Mouse (Mus musculus) CD4-positive, CD25-positive, alpha-beta regulatory T cell, adult 4 months (primary cell): ENCODE measurements around the gene Tlk2. TPM values are rescaled to one million over a fixed set of nuclear protein-coding genes. Genes with fewer than 3 reads are reported as not detected.

ENCODE experiments used
- ATAC-seq: one replicate; pipeline ENCODE4 v1.8.0; 2017
- polyA plus RNA-seq, 2 experiments: library from polyadenylated mRNA; unstranded; fragments of 100-300 nt; shearing (Covaris generic); gene quantifications; one replicate each; pipeline ENCODE4 v1.2.1; 2017

The Tlk2 gene
- polyA plus RNA-seq, 2 experiments from 2014 or later = 12.6 to 24.4 TPM

- ATAC-seq = no peak
Observed at GRCm38 (mm10) chr11:105261601-105262351, 83.2 kb downstream of the Tlk2 start.

- ATAC-seq = no peak
Observed at GRCm38 (mm10) chr11:105264506-105264905, 85.9 kb downstream of the Tlk2 start.

GRCm38 (mm10) chr11:105264988-105265387, 86.4 kb downstream of the Tlk2 start:
- no peak for ATAC-seq

GRCm38 (mm10) chr11:105270155-105270554, 91.5 kb downstream of the Tlk2 start:
- no peak for ATAC-seq

- ATAC-seq = no peak
Observed at GRCm38 (mm10) chr11:105280456-105280855, 101.8 kb downstream of the Tlk2 start.

GRCm38 (mm10) chr11:105281291-105281690, 102.7 kb downstream of the Tlk2 start:
- no peak for ATAC-seq

GRCm38 (mm10) chr11:105281763-105282459, 103.3 kb downstream of the Tlk2 start:
- no peak for ATAC-seq

GRCm38 (mm10) chr11:105282460-105282859, 103.9 kb downstream of the Tlk2 start:
- no peak for ATAC-seq

GRCm38 (mm10) chr11:105283016-105283415, 104.4 kb downstream of the Tlk2 start:
- ATAC-seq = no peak

- no peak for ATAC-seq
Observed at GRCm38 (mm10) chr11:105285720-105286119, 107.1 kb downstream of the Tlk2 start.

- ATAC-seq = no peak
Observed at GRCm38 (mm10) chr11:105289403-105289802, 110.8 kb downstream of the Tlk2 start.

- no peak for ATAC-seq
Observed at GRCm38 (mm10) chr11:105291681-105292123, 113.1 kb downstream of the Tlk2 start.

GRCm38 (mm10) chr11:105292124-105293071, 113.8 kb downstream of the Tlk2 start, which contains the start of gene Mrc2:
Mrc2 (plus strand) TSS chr11:105292643.
- no peak for ATAC-seq

GRCm38 (mm10) chr11:105293101-105293581, 114.5 kb downstream of the Tlk2 start:
- no peak for ATAC-seq

GRCm38 (mm10) chr11:105293901-105294494, 115.4 kb downstream of the Tlk2 start:
- ATAC-seq = no peak

- ATAC-seq = no peak
Observed at GRCm38 (mm10) chr11:105296084-105296483, 117.5 kb downstream of the Tlk2 start.

GRCm38 (mm10) chr11:105310197-105310596, 131.6 kb downstream of the Tlk2 start:
- ATAC-seq = no peak

GRCm38 (mm10) chr11:105311291-105311975, 132.8 kb downstream of the Tlk2 start:
- no peak for ATAC-seq

- ATAC-seq = no peak
Observed at GRCm38 (mm10) chr11:105312311-105312942, 133.8 kb downstream of the Tlk2 start.

- ATAC-seq = no peak
Observed at GRCm38 (mm10) chr11:105312972-105313632, 134.5 kb downstream of the Tlk2 start.
